Mouse (Mus musculus): Measurements from ENCODE around the gene Dexi. TPM values are rescaled to one million over a fixed set of nuclear protein-coding genes. Genes with fewer than 3 reads are reported as not detected.

Gene Dexi
- polyA plus RNA-seq, 1 experiment, result 20.8 TPM

DNA sequence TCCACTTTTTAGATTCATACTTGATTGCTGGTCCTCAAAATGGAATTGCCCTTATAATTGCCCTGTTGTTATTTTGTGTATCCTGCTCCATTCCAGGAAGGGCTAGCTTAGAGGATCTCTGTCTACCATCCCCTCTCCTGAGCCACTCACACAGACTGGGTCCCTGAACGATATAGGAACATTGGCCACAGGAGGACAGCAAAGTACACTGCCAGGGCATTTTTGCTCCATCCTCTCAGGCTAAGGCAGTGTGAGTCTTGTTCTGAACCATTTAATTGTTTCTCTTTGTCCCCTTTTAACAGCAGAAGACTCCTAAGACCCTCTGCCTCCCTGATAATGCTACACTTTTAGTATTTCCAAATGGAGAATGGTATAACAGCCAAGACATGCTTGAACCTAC is 27.9 kb upstream of the Dexi start:
- Histone ChIP-seq H3K79me2 (ENCODE audit: control insufficient read depth, insufficient read depth) (no peaks in the 10 kb centered on the region), H3K36me3 (ENCODE audit: control insufficient read depth, insufficient read depth) (peaks cover 13% of the 10 kb centered on the region), H3K27me3 (ENCODE audit: control insufficient read depth, insufficient read depth, insufficient read length) (no peaks in the 10 kb centered on the region), H3K4me3 (no peak overlapping the region), H3ac (ENCODE audit: control insufficient read depth, insufficient read length) (no peak overlapping the region), H3K4me2 (ENCODE audit: low read depth) (no peak overlapping the region)
- TF ChIP-seq MYOG (IDR thresholded peaks at IDR 0.05; ENCODE audit: control insufficient read depth in 1 of 3, insufficient read depth in 1 of 3, insufficient read length in 2 of 3, low read depth in 2 of 3), result no peak
- TF ChIP-seq POLR2AphosphoS2 (IDR thresholded peaks at IDR 0.05; ENCODE audit: insufficient read length, low read depth), result no peak
- TF ChIP-seq REST (IDR thresholded peaks at IDR 0.05; ENCODE audit: insufficient read depth, insufficient read length), result no peak

DNA sequence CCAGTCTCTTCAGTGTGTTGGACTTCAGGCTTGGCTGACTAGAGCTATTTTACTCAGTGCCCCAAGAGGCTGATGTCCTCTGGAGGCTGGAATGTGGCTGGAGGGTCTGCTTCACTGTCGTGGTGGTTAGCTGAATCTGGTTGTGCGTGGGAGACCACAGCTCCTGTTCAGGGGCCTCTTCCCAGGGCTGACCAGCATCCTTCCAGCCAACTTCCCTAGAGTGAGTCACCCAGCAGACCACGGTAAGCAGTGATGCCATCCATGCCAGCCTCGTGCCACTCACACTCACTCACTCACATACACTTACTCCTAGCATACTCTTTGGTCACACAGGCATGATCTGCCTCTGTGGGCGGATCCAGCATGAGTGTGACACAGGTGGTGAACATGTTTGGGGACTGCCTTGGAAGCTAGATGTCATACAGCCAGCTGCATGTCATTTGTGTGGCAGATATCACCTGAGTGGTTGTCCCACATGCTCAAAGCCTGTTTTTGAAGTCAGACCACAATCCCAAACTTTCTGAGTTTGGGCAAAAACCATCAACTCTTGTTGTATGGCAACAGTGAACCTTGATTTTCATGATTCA is 27.0 kb upstream of the Dexi start:
- Histone ChIP-seq H3ac (ENCODE audit: control insufficient read depth, insufficient read length) (no peak overlapping the region), H3K79me2 (ENCODE audit: control insufficient read depth, insufficient read depth) (no peaks in the 10 kb centered on the region), H3K27me3 (ENCODE audit: control insufficient read depth, insufficient read depth, insufficient read length) (no peaks in the 10 kb centered on the region), H3K36me3 (ENCODE audit: control insufficient read depth, insufficient read depth) (peaks cover 13% of the 10 kb centered on the region), H3K4me3 (no peak overlapping the region), H3K4me2 (ENCODE audit: low read depth) (no peak overlapping the region)
- TF ChIP-seq E2F4 (IDR thresholded peaks at IDR 0.05; ENCODE audit: insufficient read depth) (no peak), MAX (IDR thresholded peaks at IDR 0.05; ENCODE audit: low read depth) (no peak), CEBPB (IDR thresholded peaks at IDR 0.05; ENCODE audit: insufficient read depth, poor library complexity, severe bottlenecking) (no peak), MYOD1 (IDR thresholded peaks at IDR 0.05; ENCODE audit: control insufficient read depth in 1 of 3, insufficient read length in 2 of 3, low read depth in 2 of 3) (no peak), TCF3 (IDR thresholded peaks at IDR 0.05; ENCODE audit: insufficient read length, low read depth) (no peak), POLR2A (IDR thresholded peaks at IDR 0.05; ENCODE audit: insufficient read length, low read depth) (no peak), SRF (IDR thresholded peaks at IDR 0.05; ENCODE audit: control insufficient read depth, insufficient read length, low read depth) (no peak), MYOG (IDR thresholded peaks at IDR 0.05; ENCODE audit: control insufficient read depth in 1 of 3, insufficient read depth in 1 of 3, insufficient read length in 2 of 3, low read depth in 2 of 3) (no peak), POLR2AphosphoS2 (IDR thresholded peaks at IDR 0.05; ENCODE audit: insufficient read length, low read depth) (no peak), TCF12 (IDR thresholded peaks at IDR 0.05; ENCODE audit: insufficient read depth, poor library complexity, severe bottlenecking) (no peak), REST (IDR thresholded peaks at IDR 0.05; ENCODE audit: insufficient read depth, insufficient read length) (no peak), USF1 (IDR thresholded peaks at IDR 0.05; ENCODE audit: low read depth) (no peak)

DNA sequence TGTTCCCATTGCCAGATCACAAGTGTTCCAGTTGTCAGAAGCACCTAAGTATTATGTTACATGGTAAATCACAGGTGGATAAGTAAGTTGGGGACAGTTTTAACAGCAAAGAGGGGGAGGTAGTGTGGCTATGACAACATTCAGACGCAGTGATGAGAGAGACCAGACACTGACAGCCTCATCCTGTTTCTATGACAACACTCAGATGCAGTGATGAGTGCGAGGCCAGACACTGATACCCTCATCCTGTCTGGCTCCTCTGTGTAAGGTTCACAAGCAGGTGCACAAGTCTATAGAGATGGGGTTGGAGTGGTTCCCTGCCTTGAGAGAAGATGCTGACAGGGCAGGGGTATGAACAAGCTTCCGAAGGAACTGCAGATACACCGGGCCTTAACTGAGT is 24.3 kb upstream of the Dexi start:
- H3K4me3 ChIP-seq, result no peak overlapping the region
- H3K79me2 ChIP-seq (ENCODE audit: control insufficient read depth, insufficient read depth), result no peaks in the 10 kb centered on the region
- peaks cover 5% of the 10 kb centered on the region for H3K36me3 ChIP-seq (ENCODE audit: control insufficient read depth, insufficient read depth)
- TF ChIP-seq POLR2A (IDR thresholded peaks at IDR 0.05; ENCODE audit: insufficient read length, low read depth) (no peak), MYOD1 (IDR thresholded peaks at IDR 0.05; ENCODE audit: control insufficient read depth in 1 of 3, insufficient read length in 2 of 3, low read depth in 2 of 3) (no peak), REST (IDR thresholded peaks at IDR 0.05; ENCODE audit: insufficient read depth, insufficient read length) (no peak), E2F4 (IDR thresholded peaks at IDR 0.05; ENCODE audit: insufficient read depth) (no peak), MYOG (IDR thresholded peaks at IDR 0.05; ENCODE audit: control insufficient read depth in 1 of 3, insufficient read depth in 1 of 3, insufficient read length in 2 of 3, low read depth in 2 of 3) (no peak), MAX (IDR thresholded peaks at IDR 0.05; ENCODE audit: low read depth) (no peak), TCF12 (IDR thresholded peaks at IDR 0.05; ENCODE audit: insufficient read depth, poor library complexity, severe bottlenecking) (no peak), SRF (IDR thresholded peaks at IDR 0.05; ENCODE audit: control insufficient read depth, insufficient read length, low read depth) (no peak), CEBPB (IDR thresholded peaks at IDR 0.05; ENCODE audit: insufficient read depth, poor library complexity, severe bottlenecking) (no peak), POLR2AphosphoS2 (IDR thresholded peaks at IDR 0.05; ENCODE audit: insufficient read length, low read depth) (no peak), USF1 (IDR thresholded peaks at IDR 0.05; ENCODE audit: low read depth) (no peak), TCF3 (IDR thresholded peaks at IDR 0.05; ENCODE audit: insufficient read length, low read depth) (no peak)
- no peaks in the 10 kb centered on the region for H3K27me3 ChIP-seq (ENCODE audit: control insufficient read depth, insufficient read depth, insufficient read length)
- no peak overlapping the region for H3K4me2 ChIP-seq (ENCODE audit: low read depth)
- no peak overlapping the region for H3ac ChIP-seq (ENCODE audit: control insufficient read depth, insufficient read length)

DNA sequence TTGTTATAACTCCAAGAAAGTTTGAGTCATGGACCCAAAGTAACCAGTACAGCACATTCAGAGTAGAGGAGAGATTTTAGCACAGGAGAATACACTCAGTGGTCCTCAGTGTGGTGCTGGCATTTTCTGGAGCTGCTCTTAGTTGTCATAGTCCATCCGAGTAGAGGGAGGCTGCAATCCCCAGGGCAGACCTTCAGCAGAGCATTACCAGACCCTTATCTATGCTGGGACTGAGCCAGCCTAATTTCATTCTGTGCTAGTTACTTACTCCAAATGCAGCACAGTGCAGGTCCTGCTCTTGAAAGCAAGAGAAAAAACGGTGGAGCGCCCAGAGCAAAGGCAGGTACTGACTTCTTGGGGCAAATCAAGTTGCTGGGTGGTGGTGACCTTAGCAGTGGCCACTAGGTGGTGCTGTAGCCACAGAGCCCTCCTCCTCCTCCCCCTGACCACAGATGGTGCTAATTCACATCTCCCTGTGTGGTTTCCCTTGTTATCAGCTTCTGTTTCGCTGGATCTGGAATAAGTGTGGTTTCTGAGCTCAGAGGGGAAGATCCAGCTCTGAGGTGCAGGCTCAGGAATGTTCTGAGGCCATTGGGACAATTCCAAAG is 22.5 kb upstream of the Dexi start:
- no peak overlapping the region for H3ac ChIP-seq (ENCODE audit: control insufficient read depth, insufficient read length)
- H3K27me3 ChIP-seq (ENCODE audit: control insufficient read depth, insufficient read depth, insufficient read length), result no peaks in the 10 kb centered on the region
- H3K36me3 ChIP-seq (ENCODE audit: control insufficient read depth, insufficient read depth), result no peaks in the 10 kb centered on the region
- no peak overlapping the region for H3K4me3 ChIP-seq
- no peak for TF ChIP-seq USF1 (IDR thresholded peaks at IDR 0.05; ENCODE audit: low read depth)
- TF ChIP-seq TCF12 (IDR thresholded peaks at IDR 0.05; ENCODE audit: insufficient read depth, poor library complexity, severe bottlenecking), result no peak
- TF ChIP-seq MYOD1 (IDR thresholded peaks at IDR 0.05; ENCODE audit: control insufficient read depth in 1 of 3, insufficient read length in 2 of 3, low read depth in 2 of 3), result peak in 1 of 3 experiments; percentile 27
- TF ChIP-seq CEBPB (IDR thresholded peaks at IDR 0.05; ENCODE audit: insufficient read depth, poor library complexity, severe bottlenecking), result no peak
- TF ChIP-seq TCF3 (IDR thresholded peaks at IDR 0.05; ENCODE audit: insufficient read length, low read depth), result no peak
- no peak overlapping the region for H3K4me2 ChIP-seq (ENCODE audit: low read depth)
- H3K79me2 ChIP-seq (ENCODE audit: control insufficient read depth, insufficient read depth), result no peaks in the 10 kb centered on the region

DNA sequence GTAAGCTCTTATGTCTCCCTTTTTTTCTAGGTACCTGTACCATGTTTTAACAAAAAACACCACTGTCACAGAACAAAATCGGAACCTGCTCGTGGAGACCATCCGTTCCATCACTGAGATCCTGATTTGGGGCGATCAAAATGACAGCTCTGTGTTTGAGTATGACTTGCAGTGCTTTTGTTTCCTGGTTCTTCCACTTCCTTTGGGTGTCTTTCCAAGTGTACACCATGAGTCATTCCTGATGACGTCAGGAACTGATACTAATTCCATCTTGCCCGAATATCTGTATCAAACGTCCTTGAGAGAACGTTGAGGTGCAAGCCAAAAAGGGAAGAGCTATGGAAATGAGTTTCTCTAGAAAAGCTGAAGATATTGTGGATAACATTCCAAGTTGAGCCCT is 17.1 kb upstream of the Dexi start:
- H3K4me2 ChIP-seq (ENCODE audit: low read depth), result no peak overlapping the region

More for the DNA sequence above, 17.1 kb upstream of the Dexi start:
- H3K4me3 ChIP-seq, result no peak overlapping the region
- no peak for TF ChIP-seq SRF (IDR thresholded peaks at IDR 0.05; ENCODE audit: control insufficient read depth, insufficient read length, low read depth)
- no peak for TF ChIP-seq TCF3 (IDR thresholded peaks at IDR 0.05; ENCODE audit: insufficient read length, low read depth)
- TF ChIP-seq POLR2AphosphoS2 (IDR thresholded peaks at IDR 0.05; ENCODE audit: insufficient read length, low read depth), result no peak
- no peak for TF ChIP-seq USF1 (IDR thresholded peaks at IDR 0.05; ENCODE audit: low read depth)
- no peak for TF ChIP-seq MYOD1 (IDR thresholded peaks at IDR 0.05; ENCODE audit: control insufficient read depth in 1 of 3, insufficient read length in 2 of 3, low read depth in 2 of 3)
- no peak for TF ChIP-seq REST (IDR thresholded peaks at IDR 0.05; ENCODE audit: insufficient read depth, insufficient read length)
- TF ChIP-seq TCF12 (IDR thresholded peaks at IDR 0.05; ENCODE audit: insufficient read depth, poor library complexity, severe bottlenecking), result no peak
- TF ChIP-seq E2F4 (IDR thresholded peaks at IDR 0.05; ENCODE audit: insufficient read depth), result no peak
- TF ChIP-seq CEBPB (IDR thresholded peaks at IDR 0.05; ENCODE audit: insufficient read depth, poor library complexity, severe bottlenecking), result no peak
- TF ChIP-seq POLR2A (IDR thresholded peaks at IDR 0.05; ENCODE audit: insufficient read length, low read depth), result no peak
- no peak for TF ChIP-seq MYOG (IDR thresholded peaks at IDR 0.05; ENCODE audit: control insufficient read depth in 1 of 3, insufficient read depth in 1 of 3, insufficient read length in 2 of 3, low read depth in 2 of 3)
- no peaks in the 10 kb centered on the region for H3K27me3 ChIP-seq (ENCODE audit: control insufficient read depth, insufficient read depth, insufficient read length)
- no peaks in the 10 kb centered on the region for H3K36me3 ChIP-seq (ENCODE audit: control insufficient read depth, insufficient read depth)
- peaks cover 4% of the 10 kb centered on the region for H3K79me2 ChIP-seq (ENCODE audit: control insufficient read depth, insufficient read depth)
- H3ac ChIP-seq (ENCODE audit: control insufficient read depth, insufficient read length), result no peak overlapping the region

All from myocyte (in vitro differentiated cells).